10 mouse cellular contexts compared by ENCODE assay signal in genomic region chr15:94264497-94264879, GRCm38 (mm10).
"Had no signal": no experiment of that assay in that cellular context is flagged by ENCODE, and none has a peak within 500 bp of the region (broad histone marks: within the 10 kb centered on the region; RNA-seq: fewer than 3 reads in every experiment).

No protein-coding gene starts in this region.

- DNase-seq: lung, adult 2 months; spleen, adult 18-20 months; thymus, adult 18-20 months; thymus, postnatal 14 days had no signal

- H3K27me3 ChIP-seq: liver, embryonic 15.5 days; midbrain, embryonic 15.5 days had no signal

- H3K4me3 ChIP-seq: layer of hippocampus, adult 2 months; limb, embryonic 10.5 days; liver, embryonic 15.5 days; midbrain, embryonic 15.5 days had no signal

- H3K36me3 ChIP-seq: limb, embryonic 10.5 days; liver, embryonic 15.5 days; midbrain, embryonic 15.5 days had no signal

- H3K4me1 ChIP-seq: limb, embryonic 10.5 days; liver, embryonic 15.5 days; midbrain, embryonic 15.5 days had no signal

- ATAC-seq: lung, postnatal 0 days; midbrain, embryonic 15.5 days had no signal

- H3K9me3 ChIP-seq: limb, embryonic 10.5 days; liver, embryonic 15.5 days; midbrain, embryonic 15.5 days had no signal

- H3K9ac ChIP-seq: liver, embryonic 15.5 days; midbrain, embryonic 15.5 days had no signal

- H3K27ac ChIP-seq: layer of hippocampus, adult 2 months; limb, embryonic 10.5 days; liver, embryonic 15.5 days; midbrain, embryonic 15.5 days had no signal

- H3K4me2 ChIP-seq: liver, embryonic 11.5 days; liver, embryonic 15.5 days; midbrain, embryonic 15.5 days had no signal
